Mouse (Mus musculus): ENCODE results near the gene Fstl5.

- TF ChIP-seq GATA1 (IDR thresholded peaks at IDR 0.05; ENCODE audit: borderline replicate concordance, low read length) (no peak), CTCF (IDR thresholded peaks at IDR 0.05; ENCODE audit: low read depth, low read length) (no peak), GATA2 (IDR thresholded peaks at IDR 0.05; ENCODE audit: borderline replicate concordance, low read depth, low read length) (no peak), POLR2AphosphoS5 (IDR thresholded peaks at IDR 0.05; ENCODE audit: insufficient replicate concordance, low read depth, low read length) (no peak)
Measured at GRCm38 (mm10) chr3:76428775-76429372, 354.8 kb downstream of the Fstl5 start.

Data from G1E (cell line).